Mouse (Mus musculus) midbrain, postnatal 0 days (tissue): ENCODE measurements around the gene Mxra7. TPM values are rescaled to one million over a fixed set of nuclear protein-coding genes. Genes with fewer than 3 reads are reported as not detected.

Source experiments
- ATAC-seq: fragments of 200-750 bp; cut with Nextera tagmentation; 2 replicates; pipeline ENCODE4 v1.8.0; 2017; ENCODE audit warnings: moderate number of reproducible peaks, mild to moderate bottlenecking, moderate TSS enrichment, moderate library complexity; ENCODE audit not compliant: low FRiP score
- DNase-seq: peaks from one replicate; pipeline ENCODE4 v3.0.0-alpha.2; 2015; ENCODE audit warnings: low spot score
- H3K27ac ChIP-seq: fragments of 300-500 bp; sonication (generic); 2 replicates; pipeline ENCODE4 v1.5.1; 2014; ENCODE audit warnings: low read depth, mild to moderate bottlenecking, low read length, mixed read lengths
- H3K27me3 ChIP-seq: fragments of 300-500 bp; sonication (generic); 2 replicates; pipeline ENCODE4 v1.6.1; 2014; ENCODE audit warnings: low read length, control low read depth, mixed read lengths; ENCODE audit not compliant: insufficient read depth
- H3K36me3 ChIP-seq: fragments of 300-500 bp; sonication (generic); 2 replicates; pipeline ENCODE4 v1.6.1; 2014; ENCODE audit warnings: low read length, control low read depth, mixed read lengths; ENCODE audit not compliant: insufficient read depth
- H3K4me1 ChIP-seq: fragments of 300-500 bp; sonication (generic); 2 replicates; pipeline ENCODE4 v1.6.1; 2014; ENCODE audit warnings: mild to moderate bottlenecking, control low read depth, antibody characterized with exemption, low read length, mixed read lengths; ENCODE audit not compliant: insufficient read depth
- H3K4me2 ChIP-seq: fragments of 300-500 bp; sonication (generic); 2 replicates; pipeline ENCODE4 v1.6.1; 2014; ENCODE audit warnings: low read depth, mild to moderate bottlenecking, low read length, mixed read lengths; ENCODE audit not compliant: poor library complexity, severe bottlenecking
- H3K4me3 ChIP-seq: fragments of 300-500 bp; sonication (generic); 2 replicates; pipeline ENCODE4 v1.5.1; 2014; ENCODE audit warnings: low read depth, mild to moderate bottlenecking, low read length, moderate library complexity
- H3K9ac ChIP-seq: fragments of 300-500 bp; sonication (generic); replicated peaks from 2 replicates; pipeline ENCODE4 v1.6.1; 2014; ENCODE audit warnings: mild to moderate bottlenecking, low read length, moderate library complexity, mixed read lengths; ENCODE audit not compliant: poor library complexity, severe bottlenecking
- H3K9me3 ChIP-seq: fragments of 300-500 bp; sonication (generic); 2 replicates; pipeline ENCODE4 v1.6.1; 2016; ENCODE audit warnings: low read length, control low read depth
- CTCF ChIP-seq: IDR thresholded peaks from 2 replicates; pipeline ENCODE4 v1.5.1; 2016; ENCODE audit warnings: antibody characterized with exemption, mild to moderate bottlenecking
- WGBS: fragments of 180-500 bp; shearing (Covaris S2); extraction: QIAGEN DNeasy Blood & Tissue Kit; methylation state at CpG from one replicate; pipeline ENCODE4 v1.1.7; 2014; 5-methylcytosine and 5-hydroxymethylcytosine counted together
- polyA plus RNA-seq: library from polyadenylated mRNA; unstranded; fragments of >200 nt; fragmentation: Nextera tagmentation; extraction: Ambion mirVana; gene quantifications from 2 replicates; pipeline ENCODE4 v1.2.1, GENCODE M21; 2015
- total RNA-seq: library from RNA; depleted of rRNA; stranded (reverse); fragments of >200 nt; gene quantifications from 2 replicates; pipeline ENCODE4 v1.2.3, GENCODE M21; 2014

Gene Mxra7
- total and polyA plus RNA-seq, 2 experiments from 2014 or later = 23.3 to 32.1 TPM

- Histone ChIP-seq H3K9ac (peak within 1 kb of the TSS; percentile 81), H3K36me3 (peaks cover 24% of the 10 kb centered on the region), H3K4me1 (peaks cover 3% of the 10 kb centered on the region; the same call in 1 of the 2 replicates), H3K4me2 (peak within 1 kb of the TSS; percentile 84), H3K9me3 (no peaks in the 10 kb centered on the region), H3K4me3 (peak within 1 kb of the TSS; percentile 86), H3K27ac (peak within 1 kb of the TSS; percentile 95), H3K27me3 (no peaks in the 10 kb centered on the region)
- ATAC-seq (peak; percentile 95), DNase-seq (peak; percentile 98)
- no peak for TF ChIP-seq CTCF
- WGBS = under 1% methylated on average over 68 of the region's 72 CpGs
Observed at GRCm38 (mm10) chr11:116843261-116844233, 15.7 kb upstream of the Mxra7 start, which contains the start of the genes Mettl23 and Jmjd6. Gene Mettl23 (plus strand): TSS chr11:116843278. Gene Jmjd6 (minus strand): TSS chr11:116843449.

- H3K4me3 ChIP-seq = peak overlapping the region; percentile 86
- H3K4me1 ChIP-seq = peaks cover 3% of the 10 kb centered on the region; the same call in 1 of the 2 replicates
Observed at GRCm38 (mm10) chr11:116842531-116843260, 14.8 kb upstream of the Mxra7 start.

GRCm38 (mm10) chr11:116840748-116841147, 12.9 kb upstream of the Mxra7 start:
- TF ChIP-seq CTCF = no peak
- H3K9me3 ChIP-seq = no peaks in the 10 kb centered on the region
- H3K9ac ChIP-seq = peak overlapping the region; percentile 36; the same call in 1 of the 2 replicates
- no peak for DNase-seq
- no peak overlapping the region for H3K4me3 ChIP-seq
- no peak for ATAC-seq
- H3K27ac ChIP-seq = no peak overlapping the region
- H3K27me3 ChIP-seq = no peaks in the 10 kb centered on the region
- WGBS = 91% methylated on average over 4 of the region's 4 CpGs
- peak overlapping the region; percentile 84; the same call in 1 of the 2 replicates for H3K4me2 ChIP-seq
- peaks cover 3% of the 10 kb centered on the region; the same call in 1 of the 2 replicates for H3K4me1 ChIP-seq
- peaks cover 46% of the 10 kb centered on the region for H3K36me3 ChIP-seq

More at GRCm38 (mm10) chr11:116842531-116843260, 14.8 kb upstream of the Mxra7 start:
- Histone ChIP-seq H3K9me3 (no peaks in the 10 kb centered on the region), H3K4me2 (peak overlapping the region; percentile 84), H3K9ac (peak overlapping the region; percentile 81), H3K27ac (peak overlapping the region; percentile 95), H3K27me3 (no peaks in the 10 kb centered on the region), H3K36me3 (peaks cover 30% of the 10 kb centered on the region)
- DNase-seq (peak; percentile 70), ATAC-seq (peak; percentile 56)
- under 1% methylated on average over 72 of the region's 73 CpGs for WGBS
- peak; percentile 8; the same call in 1 of the 2 replicates for TF ChIP-seq CTCF

- TF ChIP-seq CTCF = no peak
- Histone ChIP-seq H3K4me3 (no peak overlapping the region), H3K36me3 (peaks cover 52% of the 10 kb centered on the region), H3K9me3 (no peaks in the 10 kb centered on the region), H3K27ac (no peak overlapping the region), H3K9ac (0 out of 2 replicates have a peak overlapping the region, but pooled peaks have one; percentile 20), H3K4me1 (peaks cover 3% of the 10 kb centered on the region; the same call in 1 of the 2 replicates), H3K4me2 (no peak overlapping the region), H3K27me3 (no peaks in the 10 kb centered on the region)
- DNase-seq (no peak), ATAC-seq (no peak)
- WGBS = 69% methylated on average over 7 of the region's 7 CpGs
Observed at GRCm38 (mm10) chr11:116839601-116840000, 11.8 kb upstream of the Mxra7 start.

GRCm38 (mm10) chr11:116838936-116839335, 11.1 kb upstream of the Mxra7 start:
- Histone ChIP-seq H3K27ac (no peak overlapping the region), H3K9ac (no peak overlapping the region), H3K36me3 (peaks cover 58% of the 10 kb centered on the region), H3K4me1 (peaks cover 3% of the 10 kb centered on the region; the same call in 1 of the 2 replicates), H3K4me3 (no peak overlapping the region), H3K27me3 (no peaks in the 10 kb centered on the region), H3K9me3 (no peaks in the 10 kb centered on the region), H3K4me2 (no peak overlapping the region)
- ATAC-seq (no peak), DNase-seq (no peak)
- TF ChIP-seq CTCF = no peak
- 89% methylated on average over 14 of the region's 14 CpGs for WGBS
